Mouse (Mus musculus) E14TG2a.4 (cell line): ENCODE results near the gene Impdh1.

Source experiments
- CTCF ChIP-seq: conservative IDR thresholded peaks from 2 replicates; pipeline ENCODE4 v1.5.1; 2014; ENCODE audit warnings: low read length
- NANOG ChIP-seq: IDR thresholded peaks from 2 replicates; pipeline ENCODE4 v1.6.1; 2014; ENCODE audit warnings: borderline replicate concordance, low read length, mixed read lengths
- POU5F1 ChIP-seq: IDR thresholded peaks from 2 replicates; pipeline ENCODE4 v1.6.1; 2014; ENCODE audit warnings: low read length, borderline replicate concordance

- TF ChIP-seq CTCF (no peak), POU5F1 (no peak), NANOG (no peak)
These were observed 16.8 kb downstream of the Impdh1 start for GRCm38 (mm10) chr6:29199223-29199855.
